Mouse (Mus musculus) olfactory bulb, adult 2 months (tissue): ENCODE data around the gene Kif1b.

Experiments used
- CTCF ChIP-seq: fragments of 200-500 bp; IDR thresholded peaks from 2 replicates; pipeline ENCODE4 v1.5.1; 2012; ENCODE audit warnings: low read depth, mild to moderate bottlenecking, low read length, moderate library complexity; ENCODE audit not compliant: insufficient read depth
- POLR2A ChIP-seq: fragments of 200-500 bp; IDR thresholded peaks from 2 replicates; pipeline ENCODE4 v1.6.1; 2012; ENCODE audit warnings: mild to moderate bottlenecking, low read depth, low read length, moderate library complexity; ENCODE audit not compliant: insufficient read depth

- TF ChIP-seq CTCF (no peak), POLR2A (no peak)
These were observed 92.1 kb downstream of the Kif1b start for GRCm38 (mm10) chr4:149215397-149215796.
